Mouse (Mus musculus) adrenal gland, postnatal 36 days (tissue): ENCODE measurements at regions not wholly inside any gene's neighbourhood (a gene's known extent, or its start where the extent isn't known, plus 50 kb on each side); places are given as distances from the start of the nearest gene placed in this dataset.

Source experiments
- DNase-seq, 2 experiments: peaks; one replicate each; pipeline ENCODE4 v3.0.0; 2021; ENCODE audit warnings: mixed read lengths in 1 of 2

DNA sequence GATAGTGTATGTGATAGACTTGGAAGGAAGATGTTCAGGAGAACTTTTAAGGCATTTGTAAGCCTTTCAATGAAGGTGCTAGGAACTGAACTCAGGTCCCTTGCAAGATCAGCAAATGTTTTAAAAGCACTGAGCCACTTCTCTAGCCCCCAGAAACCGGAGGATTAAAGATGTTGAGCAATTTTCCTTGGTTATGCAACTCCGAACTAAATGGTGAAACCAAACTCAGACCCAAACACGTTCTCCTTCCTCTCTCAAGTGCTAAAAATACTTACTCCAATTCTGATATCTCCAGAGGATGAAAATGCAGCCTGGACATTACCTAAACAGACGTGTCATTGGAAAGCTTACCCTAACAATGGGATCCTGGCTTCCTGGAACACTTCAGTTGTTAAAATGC lies 378.8 kb downstream of the Kcnj2 start:
- no peak for DNase-seq

DNA sequence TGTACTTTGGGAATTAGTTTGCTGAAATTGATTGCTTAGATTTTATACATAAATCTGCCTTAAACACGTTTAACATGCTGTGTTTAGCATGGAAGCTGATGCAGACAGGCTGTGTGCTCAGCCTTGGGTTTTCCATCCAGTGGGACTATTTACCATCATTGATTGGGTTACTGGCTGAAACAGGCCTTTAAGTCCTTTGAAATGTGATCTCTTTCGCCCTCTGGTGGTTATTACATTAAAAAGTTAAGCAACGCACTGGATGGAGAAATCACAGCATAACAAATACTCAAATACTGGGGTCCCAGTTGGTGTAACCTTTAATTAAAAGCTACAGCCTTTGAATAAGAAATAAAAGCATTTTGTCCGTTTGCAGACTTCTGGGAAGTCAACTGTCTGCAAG lies 379.8 kb downstream of the Kcnj2 start:
- peak in 1 of 2 experiments; percentile 1 for DNase-seq

DNA sequence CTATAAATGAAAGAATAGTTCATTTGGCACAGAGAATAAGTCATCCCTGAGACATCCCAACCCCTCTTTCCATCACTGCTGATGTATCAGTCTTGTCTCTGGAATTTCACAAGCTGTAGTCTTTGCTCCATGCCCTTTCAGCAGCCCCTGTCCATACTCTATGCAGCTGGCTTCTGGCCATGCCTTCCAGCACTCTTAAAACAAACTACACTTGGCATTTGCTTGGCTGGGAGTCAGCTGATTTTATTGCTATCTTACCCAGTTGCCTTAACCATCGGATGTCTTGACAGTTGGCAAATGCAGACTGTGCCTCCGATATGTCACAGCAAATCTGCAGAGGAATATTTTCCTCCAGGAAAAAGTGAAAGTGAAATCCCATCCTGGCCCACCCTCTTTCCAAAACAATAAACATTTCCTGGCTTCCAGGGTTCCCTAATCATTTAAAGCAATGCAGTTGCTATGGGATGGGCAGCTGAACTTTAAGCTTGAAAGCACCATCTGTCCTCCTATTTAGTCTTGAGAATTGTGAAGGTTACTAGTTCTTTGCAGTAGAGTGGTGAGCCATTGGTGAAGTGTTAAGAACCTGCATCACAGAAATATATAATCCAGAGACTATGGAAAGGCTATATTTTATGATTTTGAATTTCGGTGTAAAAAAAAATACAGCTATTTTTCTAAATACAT lies 385.0 kb downstream of the Kcnj2 start:
- DNase-seq, result peak in 1 of 2 experiments; percentile 16

DNA sequence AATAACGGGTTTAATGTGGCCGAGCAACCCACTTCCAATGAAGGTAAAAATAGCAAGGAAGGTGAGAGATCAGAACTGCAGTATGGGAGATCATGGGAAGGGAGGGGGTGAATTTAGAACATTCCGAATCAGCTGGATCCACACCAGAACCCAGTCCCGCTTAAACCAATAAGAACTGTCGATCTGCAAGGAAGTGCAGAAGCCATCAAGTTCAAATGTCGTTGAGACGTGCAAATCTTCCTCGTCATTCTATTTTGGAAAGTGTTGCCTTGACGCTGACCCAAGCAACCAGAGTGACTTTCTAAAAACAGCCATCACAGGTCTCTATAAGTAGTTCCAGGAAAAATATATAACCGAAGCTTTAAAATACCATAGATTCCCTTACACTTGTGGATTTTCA lies 394.1 kb downstream of the Kcnj2 start:
- DNase-seq, result no peak

DNA sequence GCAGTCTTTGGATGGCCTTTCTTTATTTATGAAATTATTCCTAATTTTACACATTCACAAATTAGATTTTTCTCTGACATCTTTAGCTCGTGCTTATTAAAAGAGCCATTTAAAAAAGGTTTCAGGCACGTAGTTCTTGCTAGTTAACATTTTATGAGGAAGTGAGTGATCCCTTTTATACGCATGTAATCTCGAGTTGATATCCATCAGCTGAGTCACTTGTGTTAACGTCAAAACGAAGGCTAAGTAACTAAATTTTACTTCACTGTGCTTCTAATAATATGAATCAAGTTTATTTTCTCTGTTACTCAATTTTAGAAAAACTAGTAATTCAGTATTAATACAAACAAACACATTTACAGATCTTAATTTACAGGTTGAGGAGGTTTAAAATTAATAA lies 419.0 kb downstream of the Kcnj2 start:
- DNase-seq, result no peak

DNA sequence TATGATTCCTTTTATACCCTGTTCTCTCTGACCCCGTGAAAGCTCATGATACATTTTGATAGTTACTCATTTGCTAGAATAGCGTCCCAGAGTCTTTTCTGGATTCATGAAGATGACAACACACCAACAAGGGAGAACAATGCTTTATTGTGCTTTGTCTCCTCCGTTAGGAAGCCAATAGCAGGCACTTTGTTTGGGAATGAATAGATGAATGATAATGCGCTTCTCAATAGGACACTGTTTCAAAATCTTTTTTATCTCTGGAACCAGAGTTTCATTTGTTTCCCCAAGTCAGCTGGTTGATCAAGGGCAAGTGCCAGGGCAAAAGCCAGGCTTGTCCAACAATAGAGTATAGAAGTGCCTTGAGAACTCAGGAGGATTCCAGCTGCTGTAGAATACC lies 446.5 kb downstream of the Kcnj2 start:
- DNase-seq, result no peak

DNA sequence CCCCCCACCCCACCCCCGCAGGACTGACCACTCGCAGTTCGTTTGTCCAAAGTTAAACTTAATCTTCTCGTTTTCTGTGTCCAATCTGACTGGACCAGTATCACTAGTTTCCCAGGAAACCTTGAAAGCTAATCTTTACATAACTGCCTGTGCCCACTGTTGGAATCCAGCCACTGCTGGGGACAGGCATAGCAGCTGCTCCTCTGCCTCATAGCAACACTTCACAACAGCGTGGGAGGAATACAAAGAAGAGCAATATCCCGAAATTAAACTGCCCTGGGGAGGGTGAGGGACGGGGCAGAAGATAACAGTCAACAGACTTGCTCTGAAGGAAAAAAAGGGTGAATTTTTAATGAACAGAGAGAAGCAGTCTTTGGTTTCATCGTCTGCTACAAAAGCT lies 456.8 kb downstream of the Kcnj2 start:
- DNase-seq, result no peak

DNA sequence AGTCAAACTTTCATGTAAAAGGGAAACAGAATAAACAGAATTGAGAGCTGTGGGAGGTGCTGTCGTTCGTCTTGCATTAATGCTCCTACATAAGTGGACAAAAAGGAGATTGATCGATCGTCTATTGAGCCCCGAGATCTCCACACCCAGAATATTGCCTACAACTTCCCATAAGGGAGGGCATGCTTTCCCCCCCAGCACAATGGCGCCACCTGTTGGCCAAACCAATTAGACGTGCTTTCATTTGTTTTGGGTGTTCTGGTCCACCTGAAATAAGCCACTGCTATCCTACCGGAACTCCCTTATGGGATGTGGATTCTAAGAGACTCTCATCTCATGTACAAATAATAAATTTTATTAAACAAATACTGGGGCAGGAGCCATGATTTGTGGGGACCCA lies 457.5 kb downstream of the Kcnj2 start:
- peak; percentile 73 to 76 for DNase-seq

DNA sequence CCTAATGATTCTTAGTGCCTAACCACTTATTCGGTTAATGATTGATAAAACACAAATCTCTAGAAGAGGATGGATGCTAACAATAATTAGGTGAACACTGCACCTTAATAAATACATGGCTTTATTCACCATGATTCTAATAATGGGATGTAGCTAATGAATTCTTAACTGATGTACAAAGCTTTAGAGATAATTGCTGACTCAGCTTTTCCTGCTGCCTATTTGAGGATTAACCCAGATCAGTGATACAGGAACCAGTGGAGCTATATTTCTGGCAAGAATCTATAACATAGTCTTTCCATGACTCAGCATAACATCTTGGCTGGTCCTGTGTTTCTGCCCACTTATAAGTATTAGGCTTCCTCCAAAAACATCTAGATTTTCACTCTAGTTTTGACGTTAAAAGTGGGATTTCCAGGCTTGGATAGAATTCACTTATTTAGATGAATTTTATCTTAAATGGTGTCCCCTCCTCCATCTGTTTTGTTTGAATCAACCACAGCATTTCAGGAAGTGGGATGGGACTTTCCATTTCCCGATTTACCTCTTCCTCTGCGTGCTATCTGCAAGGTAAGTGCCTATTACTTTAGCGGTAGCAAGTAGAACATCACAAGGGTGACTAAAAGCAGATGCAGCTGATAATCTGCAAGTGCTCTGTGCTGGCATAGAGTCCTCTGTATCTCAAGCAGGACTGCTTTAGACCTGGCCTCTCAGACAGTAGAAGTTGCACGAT lies 460.2 kb downstream of the Kcnj2 start:
- no peak for DNase-seq

DNA sequence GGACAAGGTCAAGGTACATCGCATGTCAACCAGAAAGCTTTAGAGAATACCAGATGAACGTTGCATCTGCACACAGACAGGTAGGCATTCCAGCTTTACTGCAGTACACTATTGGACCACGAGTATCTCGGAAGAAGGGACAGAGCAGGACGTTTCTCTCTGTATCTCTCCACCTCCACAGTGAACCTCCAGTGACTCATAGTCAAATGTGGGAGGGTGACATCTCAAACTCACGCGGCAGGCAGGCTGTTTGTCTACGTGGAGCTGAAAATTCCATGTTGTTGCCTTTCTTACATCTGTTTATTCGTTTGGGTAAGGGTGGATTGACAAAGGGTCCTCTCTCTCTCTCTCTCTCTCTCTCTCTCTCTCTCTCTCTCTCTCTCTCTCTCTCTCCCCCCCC lies 463.6 kb downstream of the Kcnj2 start:
- DNase-seq, result peak; percentile 3 to 12

DNA sequence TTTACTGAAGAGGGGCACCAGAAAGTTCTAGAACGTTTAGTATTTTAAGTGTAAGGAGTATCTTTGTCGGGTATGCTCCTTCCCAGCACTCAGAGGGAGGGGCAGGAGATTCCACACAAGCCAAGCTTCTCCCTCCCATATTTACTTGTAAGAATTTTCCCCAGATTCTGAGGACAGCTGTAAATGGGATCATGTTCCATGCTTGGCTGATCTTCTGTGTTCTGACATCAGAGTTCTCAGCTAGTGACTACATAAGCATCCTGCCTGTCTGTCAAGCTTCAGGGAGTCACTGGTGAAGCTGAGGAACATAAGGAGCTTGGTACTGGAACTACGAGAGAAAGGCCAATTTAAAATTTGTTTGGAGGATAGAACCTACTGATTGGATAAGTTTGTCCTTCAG lies 464.9 kb downstream of the Kcnj2 start:
- no peak for DNase-seq

DNA sequence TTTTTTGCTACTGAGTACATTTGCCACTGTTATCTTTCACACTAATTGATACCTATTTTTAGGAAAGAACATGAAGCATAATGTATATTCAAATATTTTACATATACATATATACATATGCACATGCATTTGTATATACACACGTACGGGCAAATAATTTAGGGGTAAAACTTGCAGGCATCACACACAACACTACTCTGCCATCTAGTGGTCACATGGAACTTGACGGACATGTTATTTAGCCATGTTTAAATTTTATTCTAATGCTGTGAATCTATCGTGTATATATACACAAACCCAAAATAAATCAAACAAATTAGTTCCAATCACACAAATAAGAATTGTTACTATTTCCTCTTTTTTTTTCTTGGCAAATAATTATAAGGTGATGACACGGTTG lies 466.5 kb downstream of the Kcnj2 start:
- peak in 1 of 2 experiments; percentile 11 for DNase-seq

DNA sequence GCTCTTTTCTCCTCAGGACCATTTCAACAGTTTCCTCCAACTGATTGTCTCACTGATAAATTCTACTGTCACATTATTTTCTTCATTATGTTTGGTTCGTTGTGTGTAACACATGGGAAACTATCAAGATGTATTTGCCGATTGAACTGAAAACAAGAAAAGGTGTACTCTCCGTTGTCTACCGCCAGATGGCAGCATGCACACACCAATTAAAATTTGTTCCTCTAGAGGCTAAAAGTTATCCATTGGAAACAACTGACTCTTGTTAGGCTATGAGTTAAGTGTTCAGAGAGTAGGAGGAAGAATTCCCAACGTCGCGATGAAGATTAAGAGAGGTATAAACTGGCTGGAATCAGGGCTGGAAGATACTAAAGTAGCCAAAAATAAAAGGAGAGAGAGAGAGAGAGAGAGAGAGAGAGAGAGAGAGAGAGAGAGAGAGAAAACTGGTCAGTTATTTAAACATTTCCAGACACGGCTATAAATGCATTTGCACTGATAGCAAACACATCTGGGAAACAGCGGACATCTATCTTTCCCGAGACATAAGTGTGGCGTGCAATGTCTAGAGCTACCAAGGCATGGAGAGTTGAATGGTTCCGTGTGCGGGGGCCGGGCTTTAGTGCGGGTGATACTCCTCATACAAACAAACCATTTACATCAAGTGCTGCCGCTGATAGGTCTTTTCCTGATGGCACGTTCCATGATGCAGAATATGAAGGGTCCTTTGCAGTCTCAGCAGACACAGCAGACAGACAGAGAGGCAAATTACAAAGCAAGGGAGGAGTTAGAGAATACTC lies 470.3 kb downstream of the Kcnj2 start:
- DNase-seq, result peak; percentile 53 to 58

DNA sequence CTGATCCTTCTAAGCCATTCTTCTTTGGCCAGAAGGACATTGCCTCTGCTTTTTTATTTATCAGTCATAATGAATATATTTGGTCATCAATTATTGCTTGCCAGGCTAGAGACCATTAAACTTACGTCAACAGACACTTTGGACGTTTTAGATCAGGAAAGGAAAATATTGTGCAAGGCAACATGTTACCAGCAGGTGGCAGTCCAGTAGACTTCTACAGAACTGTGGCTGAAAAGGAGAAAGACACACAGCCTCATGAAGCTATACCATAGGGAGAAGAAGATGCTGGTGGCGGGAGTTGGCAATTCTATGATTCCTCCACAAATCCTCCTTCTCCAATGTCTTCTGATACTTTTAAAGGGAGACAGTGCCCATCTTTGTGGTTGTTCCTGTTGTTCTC lies 471.7 kb downstream of the Kcnj2 start:
- DNase-seq, result peak; percentile 45 to 62

DNA sequence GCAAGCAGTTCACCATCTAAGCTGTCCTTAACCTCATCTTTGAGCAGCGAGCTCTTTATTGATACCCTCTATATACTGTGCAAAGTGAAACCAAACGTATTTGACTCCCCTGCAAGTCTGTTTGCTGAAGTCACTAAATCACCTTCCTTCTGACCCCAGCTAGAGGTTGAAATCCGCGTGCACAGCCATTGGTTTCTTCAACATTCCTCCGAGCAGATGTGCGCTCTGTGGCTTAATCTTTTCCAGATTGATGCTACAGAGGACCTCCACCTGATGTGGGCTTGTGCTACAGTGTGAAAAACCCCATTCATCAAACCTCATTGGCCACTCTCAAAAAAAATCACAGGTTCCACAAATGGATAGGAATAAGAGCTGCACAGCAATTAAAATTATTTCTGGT lies 474.0 kb downstream of the Kcnj2 start:
- DNase-seq, result no peak

DNA sequence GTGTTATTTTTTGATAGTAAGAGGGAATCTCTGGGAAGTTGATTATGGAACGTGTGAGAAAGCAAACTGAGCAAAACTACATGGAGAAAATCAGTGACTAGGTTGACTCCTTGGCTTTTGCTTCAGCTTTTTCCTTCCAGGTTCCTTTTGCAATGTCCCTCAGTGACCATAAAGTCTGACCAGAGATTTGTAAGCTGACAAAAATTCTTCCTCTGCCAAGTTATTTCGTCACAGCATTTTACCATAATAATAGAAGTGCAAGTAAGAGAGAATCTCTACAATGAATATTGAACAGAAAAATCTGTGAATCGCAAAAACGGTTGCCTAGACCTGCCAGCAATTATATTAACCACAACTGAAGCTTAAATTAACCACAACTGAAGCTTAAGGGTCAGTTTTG lies 479.3 kb downstream of the Kcnj2 start:
- no peak for DNase-seq

DNA sequence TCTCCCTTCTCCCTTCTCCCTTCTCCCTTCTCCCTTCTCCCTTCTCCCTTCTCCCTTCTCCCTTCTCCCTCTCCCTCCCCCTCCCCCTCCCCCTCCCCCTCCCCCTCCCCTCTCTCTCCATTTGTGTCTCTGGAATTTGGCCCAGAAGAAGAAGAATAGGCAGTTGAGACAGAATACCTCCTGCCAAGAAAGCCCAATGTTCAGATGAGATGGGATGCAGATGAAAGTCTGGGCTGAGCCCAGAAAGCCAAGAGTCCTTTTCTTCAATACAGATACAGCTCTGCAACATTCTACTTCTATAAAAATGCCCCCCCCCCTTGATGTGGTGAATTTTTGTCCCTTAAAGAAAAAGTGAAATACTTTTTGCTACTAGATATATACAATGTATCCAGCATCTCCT lies 489.2 kb downstream of the Kcnj2 start:
- no peak for DNase-seq

DNA sequence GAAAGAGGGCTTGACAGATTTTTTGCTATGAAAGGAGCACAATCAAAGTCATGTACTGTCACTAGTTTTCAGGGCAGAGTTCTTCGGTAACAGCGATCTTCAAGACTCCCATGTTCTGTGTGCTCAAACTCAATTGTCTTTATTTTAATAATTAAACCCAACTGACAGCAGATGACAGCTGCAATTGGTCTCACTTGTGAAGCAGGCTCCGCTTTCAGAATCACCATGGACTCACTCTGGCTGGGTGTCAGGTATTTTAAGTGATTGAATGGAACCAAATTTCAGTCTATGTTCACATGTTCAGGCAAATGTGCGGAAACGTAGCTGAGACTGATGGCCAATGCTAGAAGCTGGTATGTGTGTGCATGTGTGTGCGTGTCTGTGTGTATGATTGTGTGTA lies 489.7 kb downstream of the Kcnj2 start:
- no peak for DNase-seq

DNA sequence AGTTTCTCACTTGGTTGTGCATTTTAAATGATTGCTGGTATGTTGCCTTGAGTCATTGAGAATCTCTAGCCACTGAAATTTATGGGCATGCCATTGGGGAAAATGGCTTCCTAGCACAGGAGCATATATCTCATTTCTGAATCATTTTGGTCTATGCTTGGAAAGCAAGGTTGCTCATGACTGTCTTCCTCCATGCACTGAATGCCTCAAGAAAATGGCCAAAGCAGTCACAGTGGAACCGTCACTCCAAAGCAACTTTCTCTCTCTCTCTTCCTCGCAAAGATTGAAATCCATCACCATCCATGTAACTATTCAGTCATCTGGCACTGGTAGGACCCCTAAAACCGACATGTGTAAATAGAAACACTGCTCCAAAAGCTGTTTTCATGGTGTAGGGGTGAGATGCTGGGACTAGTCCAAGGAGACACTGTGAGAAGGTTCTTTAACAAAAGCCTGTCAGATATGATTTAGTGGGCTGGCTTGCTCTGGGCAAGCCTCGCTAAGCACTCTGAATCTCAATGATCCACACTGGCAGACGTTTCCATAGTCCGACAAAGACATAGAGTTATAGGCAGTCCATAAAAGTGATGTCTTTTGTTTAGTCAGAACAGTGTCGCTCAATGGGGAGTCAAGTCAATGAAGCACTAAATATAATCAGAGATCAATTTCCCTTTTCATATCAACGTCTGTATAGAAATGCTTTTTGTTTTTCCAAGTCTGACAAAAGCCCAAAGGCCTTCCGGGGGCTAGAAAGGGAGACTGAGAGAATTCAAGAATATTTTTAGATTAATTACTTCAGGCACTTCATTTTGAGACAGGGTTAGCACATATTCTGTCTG lies 492.6 kb downstream of the Kcnj2 start:
- no peak for DNase-seq

DNA sequence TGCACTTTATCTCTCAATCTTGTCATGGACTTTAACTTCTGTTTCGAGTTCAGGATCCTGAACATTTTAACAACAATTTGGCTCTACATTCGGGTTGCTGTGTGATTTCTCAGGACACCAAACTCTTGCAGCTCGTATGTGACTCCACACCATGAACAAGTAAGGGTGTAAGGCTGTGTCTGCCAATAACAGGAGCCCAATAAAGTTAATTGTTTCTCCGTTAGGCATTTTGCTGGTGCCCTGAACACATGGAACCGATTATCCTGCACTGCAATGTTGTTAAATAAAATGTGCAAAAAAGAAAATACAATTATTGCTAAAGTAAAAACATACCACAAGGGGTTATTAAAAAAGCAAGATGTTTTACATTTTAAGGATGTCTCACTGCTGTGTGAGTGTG lies 497.2 kb downstream of the Kcnj2 start:
- DNase-seq, result no peak

DNA sequence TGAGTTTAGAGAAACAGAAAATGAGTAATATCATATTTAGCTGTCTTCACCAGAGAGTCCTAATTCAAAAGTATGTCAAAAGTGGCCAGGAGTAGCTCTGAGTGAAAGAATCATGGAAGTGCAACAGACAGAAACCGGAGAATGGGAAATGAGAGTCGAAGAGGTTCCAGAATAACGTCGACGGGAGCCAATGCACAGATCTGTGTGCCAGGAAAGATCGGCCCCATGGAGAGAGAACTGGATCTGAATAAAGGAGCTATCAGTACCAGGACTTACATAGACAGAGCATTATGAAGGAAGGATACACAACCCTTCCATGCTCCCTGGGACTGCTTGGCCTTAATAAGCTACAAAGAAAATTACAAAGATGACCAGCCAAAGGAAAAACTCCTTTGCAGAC lies 502.1 kb downstream of the Kcnj2 start:
- no peak for DNase-seq

DNA sequence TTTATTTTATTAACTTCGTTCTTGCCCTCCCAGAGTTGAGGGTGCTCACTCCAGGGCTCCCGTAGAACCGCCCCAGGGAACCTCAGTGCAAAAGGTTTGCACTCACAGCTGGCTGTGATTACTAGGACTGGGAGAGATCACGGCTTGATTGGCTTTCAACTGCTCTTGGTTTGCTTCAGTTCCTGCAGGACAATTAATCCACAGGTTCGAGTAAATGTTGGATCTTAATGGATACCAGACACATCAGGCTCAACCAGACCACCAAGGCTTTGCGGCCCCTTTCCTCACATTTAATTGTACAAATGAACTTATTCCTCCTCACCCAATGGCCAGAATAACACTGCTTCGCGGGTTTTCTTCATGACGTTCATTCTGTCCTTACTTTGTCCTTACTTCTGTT lies 502.9 kb downstream of the Kcnj2 start:
- no peak for DNase-seq
